In the genomic region with DNA sequence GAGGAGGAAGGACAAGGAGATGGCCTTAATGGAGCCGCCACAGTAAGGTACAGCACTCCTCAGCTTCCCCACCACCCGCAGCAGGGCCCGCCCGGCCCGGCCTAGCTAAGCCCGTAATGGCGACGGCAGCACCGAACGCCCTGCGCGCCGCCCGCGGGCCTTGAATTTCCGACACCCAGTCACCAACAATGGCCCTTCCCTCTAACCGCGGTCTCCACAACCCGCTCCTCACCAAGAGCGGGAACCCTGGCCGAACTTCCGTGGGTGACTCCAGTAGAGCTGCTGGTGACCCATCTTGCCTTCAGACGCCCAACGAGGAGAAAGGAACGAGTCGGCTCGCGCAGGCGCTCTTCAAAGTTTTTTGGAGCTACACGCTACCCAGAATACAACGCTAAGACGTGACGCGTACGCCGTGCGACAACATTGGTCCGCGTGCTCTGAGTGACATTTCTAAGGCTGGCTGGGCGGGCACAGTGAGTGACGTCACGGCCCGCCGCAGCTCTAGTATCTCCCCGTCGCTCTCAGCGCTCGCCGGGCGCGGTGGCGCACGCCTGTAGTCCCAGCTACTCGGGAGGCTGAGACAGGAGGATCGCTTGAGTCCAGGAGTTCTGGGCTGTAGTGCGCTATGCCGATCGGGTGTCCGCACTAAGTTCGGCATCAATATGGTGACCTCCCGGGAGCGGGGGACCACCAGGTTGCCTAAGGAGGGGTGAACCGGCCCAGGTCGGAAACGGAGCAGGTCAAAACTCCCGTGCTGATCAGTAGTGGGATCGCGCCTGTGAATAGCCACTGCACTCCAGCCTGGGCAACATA, we compare ENCODE assay signal across 8 mouse cellular contexts. TPM values are rescaled to one million over a fixed set of nuclear protein-coding genes. Genes with fewer than 3 reads are reported as not detected.
DNase-seq lines count a peak whose midpoint lies in the region; ATAC-seq lines count a peak whose summit lies in the region.
"Not testable (repeated sequence)": the region's sequence is repeated elsewhere in the genome, so short reads cannot be mapped to it uniquely, and the experiment has no call there.

Gene Rps29, minus strand, starts transcription at position 422 of the 813 bp plus-strand sequence.

- intact Hi-C loops in gastrocnemius, postnatal 14 days (cut with DNase I; ENCODE audit: low total_unique reads); left cerebral cortex, postnatal 10 days (cut with DNase I): not testable (repeated sequence)

- ATAC-seq in inflammation-experienced regulatory T-cells, adult 6 months: peak; percentile 92
- ATAC-seq in megakaryocyte-erythroid progenitor cell, adult 5-6 weeks (replicated peaks; ENCODE audit: low FRiP score, low TSS enrichment, poor library complexity, severe bottlenecking): peak; percentile 93

- DNase-seq in adrenal gland, adult (ENCODE audit: inconsistent age in 2 of 2, low spot score in 1 of 2): peak; percentile 99
- DNase-seq in embryo, embryonic 10.5 days (ENCODE audit: low spot score): peak; percentile 100
- DNase-seq in gastrocnemius, postnatal 14 days: peak; percentile 95
- peak; percentile 97 for DNase-seq in left cerebral cortex, postnatal 10 days (ENCODE audit: extremely low spot score in 1 of 2, low spot score in 2 of 2)
- peak; percentile 97 for DNase-seq in right cerebral cortex, postnatal 25 days
- peak; percentile 94 to 95 for DNase-seq in urinary bladder, postnatal 4 days (ENCODE audit: low spot score in 2 of 2)

RNA-seq across cellular contexts. Expression of gene Rps29, which starts in this region (rescaled TPM):
- total RNA-seq in gastrocnemius, postnatal 14 days (2021): 1,000 to 10,000 TPM; 1,152 to 1,205 TPM
- 1,000 to 10,000 TPM; 2,056 to 4,231 (median 2,807) TPM for polyA plus RNA-seq in inflammation-experienced regulatory T-cells, adult 6 months (2017; shearing (Covaris generic))
- total RNA-seq in left cerebral cortex, postnatal 10 days (2021): 1,000 to 10,000 TPM; 1,162 to 1,211 TPM
- 4,414 and 4,457 TPM in 2 replicates for total RNA-seq in megakaryocyte-erythroid progenitor cell, adult 5-6 weeks (2014; fragmentation: Nextera tagmentation)
- total RNA-seq in megakaryocyte-erythroid progenitor cell, adult 5-6 weeks (2017): 1,975 and 2,681 TPM in 2 replicates

Comparison
In these comparisons a context has a peak if more than half of its experiments do, and no peak if none do; other contexts are left out.
1. Peak in every context shown above with its lines: DNase-seq and ATAC-seq.